Mouse (Mus musculus) lung, adult 2 months (tissue): ENCODE measurements around the gene Nr2f1.

Source experiments
- CTCF ChIP-seq: fragments of 200-500 bp; IDR thresholded peaks from 2 replicates; pipeline ENCODE4 v1.5.1; 2011; ENCODE audit warnings: mild to moderate bottlenecking, low read length, control low read depth; ENCODE audit not compliant: insufficient read depth
- POLR2A ChIP-seq: fragments of 200-500 bp; IDR thresholded peaks from 2 replicates; pipeline ENCODE4 v1.6.1; 2011; ENCODE audit warnings: low read depth, mild to moderate bottlenecking, control low read depth, low read length, borderline replicate concordance; ENCODE audit errors: extremely low read depth

DNA sequence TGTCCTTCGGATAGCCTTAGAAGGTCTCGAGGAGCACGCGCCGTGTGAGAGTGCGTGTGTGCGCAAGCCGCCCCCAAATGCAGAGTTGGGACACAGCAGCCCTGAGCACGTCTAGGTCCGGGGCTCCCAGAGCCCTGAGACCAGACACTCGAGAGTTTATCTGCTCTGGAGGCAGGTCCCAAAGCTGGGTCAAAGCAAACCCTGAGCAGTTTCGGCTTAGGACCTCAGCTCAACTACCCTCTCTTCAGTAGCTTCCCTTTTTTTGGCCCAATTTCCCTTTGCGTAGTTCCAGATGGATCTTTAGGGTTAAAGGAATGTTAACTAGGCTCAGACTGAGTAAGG, 11.2 kb upstream of the Nr2f1 start:
- TF ChIP-seq CTCF: no peak
- no peak for TF ChIP-seq POLR2A
